Mouse (Mus musculus) liver, embryonic 12.5 days (tissue): ENCODE measurements around the gene Slc4a4. TPM values are rescaled to one million over a fixed set of nuclear protein-coding genes. Genes with fewer than 3 reads are reported as not detected.
"Not testable (repeated sequence)": the region's sequence is repeated elsewhere in the genome, so short reads cannot be mapped to it uniquely, and the experiment has no call there.

ENCODE experiments used
- ATAC-seq: fragments of 200-750 bp; cut with Nextera tagmentation; 2 replicates; pipeline ENCODE4 v1.8.0; 2017; ENCODE audit warnings: moderate number of reproducible peaks, mild to moderate bottlenecking, moderate library complexity
- H3K27ac ChIP-seq: fragments of 300-500 bp; sonication (generic); 2 replicates; pipeline ENCODE4 v1.5.1; 2016; ENCODE audit warnings: mild to moderate bottlenecking
- H3K27me3 ChIP-seq: fragments of 300-500 bp; sonication (generic); replicated peaks from 2 replicates; pipeline ENCODE4 v1.6.1; 2016; ENCODE audit warnings: mild to moderate bottlenecking, moderate library complexity
- H3K36me3 ChIP-seq: fragments of 300-500 bp; sonication (generic); 2 replicates; pipeline ENCODE4 v1.6.1; 2016; ENCODE audit warnings: mild to moderate bottlenecking, moderate library complexity
- H3K4me1 ChIP-seq: fragments of 300-500 bp; sonication (generic); 2 replicates; pipeline ENCODE4 v1.6.1; 2016
- H3K4me2 ChIP-seq: fragments of 300-500 bp; sonication (generic); 2 replicates; pipeline ENCODE4 v1.6.1; 2016; ENCODE audit warnings: mild to moderate bottlenecking, moderate library complexity
- H3K4me3 ChIP-seq: fragments of 300-500 bp; sonication (generic); 2 replicates; pipeline ENCODE4 v1.5.1; 2016; ENCODE audit warnings: mild to moderate bottlenecking, moderate library complexity
- H3K9ac ChIP-seq: fragments of 300-500 bp; sonication (generic); 2 replicates; pipeline ENCODE4 v1.6.1; 2016; ENCODE audit warnings: mild to moderate bottlenecking, moderate library complexity
- H3K9me3 ChIP-seq: fragments of 300-500 bp; sonication (generic); replicated peaks from 2 replicates; pipeline ENCODE4 v1.6.1; 2016; ENCODE audit warnings: mild to moderate bottlenecking, moderate library complexity
- WGBS: fragments of 180-500 bp; shearing (Covaris S2); methylation state at CpG from one replicate; pipeline ENCODE4 v1.1.7; 2016; ENCODE audit not compliant: insufficient replicate concordance; 5-methylcytosine and 5-hydroxymethylcytosine counted together
- polyA plus RNA-seq: library from polyadenylated mRNA; unstranded; fragments of >200 nt; fragmentation: Nextera tagmentation; extraction: Ambion mirVana; gene quantifications from 2 replicates; pipeline ENCODE4 v1.2.1, GENCODE M21; 2016

Slc4a4 gene
- polyA plus RNA-seq, 1 experiment from 2014 or later = 1.4 TPM

DNA sequence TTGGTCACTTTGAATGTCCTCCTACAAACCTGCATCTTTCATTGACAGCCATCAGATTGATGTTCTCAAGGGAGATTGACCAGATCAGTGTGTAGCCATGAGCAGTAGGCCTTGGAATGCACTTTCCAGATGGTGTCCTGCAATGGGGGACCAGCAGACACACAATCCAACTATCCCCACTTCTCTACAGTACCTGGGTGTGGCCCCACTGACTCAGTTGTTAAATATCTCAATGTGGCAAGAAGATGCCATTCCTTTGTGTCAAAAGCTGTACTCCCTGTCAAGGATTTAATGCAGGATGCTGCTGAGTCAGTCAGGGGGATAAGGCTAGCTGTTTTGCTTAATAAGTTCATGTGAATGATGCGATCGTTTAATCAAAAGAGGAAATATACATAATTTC lies 96.6 kb downstream of the Slc4a4 start:
- Histone ChIP-seq H3K4me1 (peaks cover 35% of the 10 kb centered on the region), H3K36me3 (no peaks in the 10 kb centered on the region), H3K9me3 (no peaks in the 10 kb centered on the region), H3K4me3 (no peak overlapping the region), H3K27ac (no peak overlapping the region), H3K27me3 (no peaks in the 10 kb centered on the region), H3K9ac (no peak overlapping the region), H3K4me2 (no peak overlapping the region)
- no peak for ATAC-seq
- 87% methylated on average over 2 of the region's 2 CpGs for WGBS

DNA sequence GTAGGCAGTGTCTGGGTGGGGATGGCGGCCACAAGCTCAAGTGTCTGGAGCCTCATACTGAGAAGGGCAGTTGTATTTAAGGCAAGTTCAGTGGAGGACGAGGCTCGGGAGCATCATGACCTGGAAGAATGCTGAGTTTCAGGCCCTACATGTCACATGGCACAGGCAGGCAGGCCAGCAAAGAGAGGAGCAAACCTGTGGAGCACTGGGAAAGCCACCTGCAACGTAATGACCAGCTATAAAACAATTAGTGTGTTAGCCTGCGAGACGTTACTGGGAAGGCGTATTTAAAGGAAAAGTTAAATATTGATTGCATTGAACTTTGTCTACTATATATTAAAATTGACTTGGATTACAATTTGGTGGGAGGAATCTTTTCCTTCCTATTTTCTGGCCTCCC lies 97.0 kb downstream of the Slc4a4 start:
- no peak overlapping the region for H3K9ac ChIP-seq
- peaks cover 35% of the 10 kb centered on the region for H3K4me1 ChIP-seq
- no peak overlapping the region for H3K27ac ChIP-seq
- no peaks in the 10 kb centered on the region for H3K36me3 ChIP-seq
- no peak overlapping the region for H3K4me2 ChIP-seq
- H3K27me3 ChIP-seq = no peaks in the 10 kb centered on the region
- ATAC-seq = no peak
- H3K4me3 ChIP-seq = no peak overlapping the region
- no peaks in the 10 kb centered on the region for H3K9me3 ChIP-seq
- 81% methylated on average over 7 of the region's 7 CpGs for WGBS

DNA sequence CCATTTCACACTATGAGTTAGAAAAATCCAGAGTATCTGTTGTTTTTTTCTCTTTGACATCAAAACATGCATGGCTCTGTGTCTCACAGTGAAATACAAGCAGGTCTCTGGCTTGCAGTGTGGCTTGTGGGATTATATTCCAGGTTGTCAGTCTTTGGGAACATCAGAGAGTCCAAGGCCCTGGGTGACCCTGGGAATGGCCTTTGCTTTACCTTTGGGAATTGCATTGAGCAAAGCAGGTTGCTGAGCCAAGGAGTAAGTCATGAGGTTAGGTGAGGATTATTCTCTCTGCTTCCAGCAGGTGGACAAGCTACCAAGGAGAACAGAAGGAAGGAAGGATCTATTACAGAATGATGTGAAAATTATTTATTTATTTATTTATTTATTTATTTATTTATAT lies 102.4 kb downstream of the Slc4a4 start:
- Histone ChIP-seq H3K36me3 (no peaks in the 10 kb centered on the region), H3K4me2 (no peak overlapping the region), H3K4me1 (no peaks in the 10 kb centered on the region), H3K27ac (no peak overlapping the region), H3K9me3 (no peaks in the 10 kb centered on the region), H3K4me3 (no peak overlapping the region), H3K27me3 (no peaks in the 10 kb centered on the region), H3K9ac (no peak overlapping the region)
- ATAC-seq = no peak

DNA sequence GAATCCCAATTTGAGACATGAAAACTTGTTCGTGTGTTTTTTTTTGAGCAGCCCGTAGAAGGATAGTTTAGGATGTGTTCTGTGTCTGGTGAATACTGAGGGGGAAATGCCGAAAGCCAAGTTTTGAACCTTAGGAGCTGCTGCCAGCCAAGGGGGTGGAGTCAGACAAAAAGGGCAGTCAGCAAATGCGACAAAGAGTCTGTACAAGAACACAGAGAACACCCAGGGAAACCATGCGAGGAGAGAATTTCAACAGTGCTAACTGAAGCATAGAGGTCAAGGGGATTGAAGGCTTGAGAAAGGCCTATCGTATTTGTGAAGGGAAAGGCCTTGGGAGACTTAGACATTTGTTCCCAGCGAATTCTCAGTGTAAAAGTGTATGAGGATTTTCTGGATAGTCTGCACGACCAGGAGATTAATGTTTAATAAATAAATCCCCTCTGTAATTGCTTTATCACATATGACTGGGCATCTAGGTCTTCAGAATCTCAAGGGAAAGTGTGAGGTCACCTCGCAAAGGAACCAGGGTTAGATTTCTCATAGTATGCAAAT lies 103.7 kb downstream of the Slc4a4 start:
- H3K27me3 ChIP-seq = no peaks in the 10 kb centered on the region
- H3K4me1 ChIP-seq = no peaks in the 10 kb centered on the region
- no peak overlapping the region for H3K4me3 ChIP-seq
- no peak overlapping the region for H3K9ac ChIP-seq
- ATAC-seq = no peak
- no peak overlapping the region for H3K27ac ChIP-seq
- no peak overlapping the region for H3K4me2 ChIP-seq
- no peaks in the 10 kb centered on the region for H3K36me3 ChIP-seq
- WGBS = 72% methylated on average over 9 of the region's 9 CpGs
- H3K9me3 ChIP-seq = no peaks in the 10 kb centered on the region

DNA sequence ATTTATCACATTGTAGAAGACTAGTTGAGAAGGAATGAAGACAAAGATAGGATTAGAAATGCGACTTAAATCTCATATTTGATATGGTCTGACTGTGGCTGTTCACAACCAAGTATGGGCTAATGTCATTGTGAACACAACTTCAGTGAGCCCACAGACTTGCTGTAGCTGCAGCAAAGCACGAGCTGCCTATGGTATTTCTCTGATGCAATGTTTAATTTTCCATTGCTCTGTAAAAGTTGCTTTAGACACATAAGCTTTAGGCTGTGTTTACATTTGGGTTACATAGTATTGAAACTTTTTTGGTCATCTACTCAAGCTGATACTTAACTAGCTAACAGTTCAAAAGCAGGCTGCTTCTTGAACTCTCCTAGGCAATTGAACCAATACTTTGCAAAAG lies 104.7 kb downstream of the Slc4a4 start:
- not testable (repeated sequence) for H3K9me3 ChIP-seq, H3K36me3 ChIP-seq, ATAC-seq, H3K4me1 ChIP-seq, H3K4me2 ChIP-seq, H3K9ac ChIP-seq, H3K27me3 ChIP-seq, H3K4me3 ChIP-seq, H3K27ac ChIP-seq
- WGBS = 60% methylated on average over 2 of the region's 2 CpGs

DNA sequence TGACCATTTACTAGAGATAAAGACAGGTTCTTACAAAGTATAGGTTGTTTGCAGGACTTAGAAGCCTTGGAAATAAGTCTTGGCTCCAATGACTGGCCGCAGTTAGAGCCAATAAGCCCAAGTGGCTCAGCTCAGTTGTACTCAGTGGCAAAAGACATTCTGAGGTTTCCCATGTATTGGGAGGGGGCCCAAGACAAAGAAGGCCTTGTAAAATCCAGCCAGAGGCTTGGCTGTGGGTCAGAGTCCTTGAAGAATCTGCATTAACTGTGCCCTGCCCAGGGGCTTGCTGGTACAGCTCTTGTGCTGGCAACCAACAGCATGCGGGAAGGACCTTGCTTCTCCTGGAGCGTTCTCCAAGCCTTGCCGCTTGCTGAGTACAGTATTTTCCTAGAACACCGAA lies 107.9 kb downstream of the Slc4a4 start:
- Histone ChIP-seq H3K27me3 (no peaks in the 10 kb centered on the region), H3K27ac (no peak overlapping the region), H3K4me2 (no peak overlapping the region), H3K9ac (no peak overlapping the region), H3K9me3 (no peaks in the 10 kb centered on the region), H3K4me3 (no peak overlapping the region), H3K4me1 (0 out of 2 replicates have a peak, but pooled peaks cover 6% of the 10 kb centered on the region), H3K36me3 (no peaks in the 10 kb centered on the region)
- 79% methylated on average over 5 of the region's 5 CpGs for WGBS
- ATAC-seq = no peak

DNA sequence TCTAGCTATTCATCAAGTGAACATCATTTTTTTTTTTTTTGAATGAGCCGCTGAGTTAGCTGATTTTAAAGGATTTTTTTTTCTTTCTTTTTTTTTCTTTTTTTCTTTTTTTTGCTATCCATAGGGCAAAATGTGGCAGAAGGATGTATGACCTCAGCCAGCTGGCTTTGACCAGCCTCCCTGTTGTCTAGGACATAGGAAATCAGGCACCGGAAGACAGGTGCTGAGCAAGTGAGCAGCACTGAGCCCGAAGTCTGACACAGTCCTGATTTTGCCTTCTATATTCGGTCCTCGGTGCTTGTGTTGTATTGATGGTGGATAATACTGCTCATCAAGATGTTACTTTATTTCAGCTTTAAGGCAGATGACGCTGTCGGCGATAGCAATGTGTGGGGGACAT lies 109.6 kb downstream of the Slc4a4 start:
- no peak overlapping the region for H3K4me2 ChIP-seq
- no peaks in the 10 kb centered on the region for H3K27me3 ChIP-seq
- H3K4me3 ChIP-seq = no peak overlapping the region
- WGBS = 89% methylated on average over 8 of the region's 8 CpGs
- H3K9ac ChIP-seq = no peak overlapping the region
- no peak overlapping the region for H3K27ac ChIP-seq
- no peaks in the 10 kb centered on the region for H3K9me3 ChIP-seq
- 0 out of 2 replicates have a peak, but pooled peaks cover 6% of the 10 kb centered on the region for H3K4me1 ChIP-seq
- H3K36me3 ChIP-seq = no peaks in the 10 kb centered on the region
- ATAC-seq = no peak

DNA sequence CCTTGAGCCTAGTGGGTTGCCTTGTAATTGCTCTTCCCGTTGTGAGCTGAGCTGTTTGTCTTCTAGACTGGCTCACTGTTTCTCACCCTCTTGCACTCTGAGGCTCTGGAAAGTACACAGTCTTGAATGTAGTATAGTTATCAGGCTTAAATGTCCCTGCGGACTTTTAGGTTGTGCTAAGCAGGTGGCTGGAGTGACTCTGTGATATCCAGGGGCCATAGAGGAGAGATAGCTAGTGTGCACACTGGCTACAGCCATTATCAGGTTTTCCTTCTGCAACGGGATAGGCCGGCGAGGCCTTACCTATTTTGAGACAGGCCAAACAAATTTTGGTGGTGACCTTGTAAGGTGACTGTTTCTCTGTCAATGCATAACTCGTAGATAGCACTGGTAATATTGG lies 110.7 kb downstream of the Slc4a4 start:
- Histone ChIP-seq H3K9me3 (no peaks in the 10 kb centered on the region), H3K4me3 (no peak overlapping the region), H3K9ac (no peak overlapping the region), H3K36me3 (no peaks in the 10 kb centered on the region), H3K4me1 (0 out of 2 replicates have a peak, but pooled peaks cover 6% of the 10 kb centered on the region), H3K27ac (no peak overlapping the region), H3K27me3 (no peaks in the 10 kb centered on the region), H3K4me2 (no peak overlapping the region)
- peak; percentile 85 for ATAC-seq
- WGBS = 58% methylated on average over 6 of the region's 6 CpGs

DNA sequence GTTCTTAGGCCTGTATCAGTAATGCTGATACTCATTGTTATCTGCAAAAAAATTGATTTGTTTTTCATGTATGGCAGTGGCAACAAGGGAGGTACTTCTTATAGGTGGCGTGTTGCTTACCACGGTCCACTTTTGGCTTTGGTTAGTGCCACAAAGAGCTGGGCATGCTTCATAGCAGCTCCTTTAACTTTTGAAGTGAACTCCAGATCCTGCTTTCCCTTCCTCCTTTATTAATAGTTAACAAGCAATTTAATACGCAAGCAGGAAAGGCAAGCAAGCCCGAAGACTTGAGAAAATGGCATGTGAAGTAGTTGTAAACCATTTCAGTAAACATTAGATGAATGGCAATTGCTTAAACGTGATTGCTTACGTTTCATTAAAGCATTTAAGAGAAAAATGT lies 113.2 kb downstream of the Slc4a4 start:
- 79% methylated on average over 6 of the region's 6 CpGs for WGBS
- Histone ChIP-seq H3K4me1 (0 out of 2 replicates have a peak, but pooled peaks cover 6% of the 10 kb centered on the region), H3K9me3 (no peaks in the 10 kb centered on the region), H3K27ac (no peak overlapping the region), H3K9ac (no peak overlapping the region), H3K27me3 (no peaks in the 10 kb centered on the region), H3K36me3 (no peaks in the 10 kb centered on the region), H3K4me3 (no peak overlapping the region), H3K4me2 (no peak overlapping the region)
- no peak for ATAC-seq

DNA sequence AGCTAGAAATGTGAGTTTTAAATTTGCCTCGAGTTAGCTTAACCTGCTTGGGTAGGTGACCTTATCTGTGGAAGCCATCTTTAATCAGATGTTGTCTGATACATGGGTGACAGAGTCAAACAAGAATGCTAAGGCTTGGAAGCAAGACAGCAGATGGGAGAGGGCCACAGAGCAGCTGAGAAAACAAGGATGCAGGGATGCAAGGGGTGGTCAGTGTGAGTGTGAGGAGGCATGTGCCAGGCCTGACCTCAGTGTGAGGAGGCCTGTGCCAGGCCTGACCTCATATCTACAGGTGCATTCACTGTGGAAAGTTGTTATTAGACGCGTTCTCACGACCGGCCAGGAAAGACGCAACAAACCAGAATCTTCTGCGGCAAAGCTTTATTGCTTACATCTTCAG lies 114.0 kb downstream of the Slc4a4 start:
- Histone ChIP-seq H3K36me3 (no peaks in the 10 kb centered on the region), H3K9ac (no peak overlapping the region), H3K27ac (no peak overlapping the region), H3K4me1 (0 out of 2 replicates have a peak, but pooled peaks cover 6% of the 10 kb centered on the region), H3K27me3 (no peaks in the 10 kb centered on the region), H3K9me3 (no peaks in the 10 kb centered on the region), H3K4me3 (no peak overlapping the region), H3K4me2 (no peak overlapping the region)
- 88% methylated on average over 7 of the region's 7 CpGs for WGBS
- ATAC-seq = no peak

DNA sequence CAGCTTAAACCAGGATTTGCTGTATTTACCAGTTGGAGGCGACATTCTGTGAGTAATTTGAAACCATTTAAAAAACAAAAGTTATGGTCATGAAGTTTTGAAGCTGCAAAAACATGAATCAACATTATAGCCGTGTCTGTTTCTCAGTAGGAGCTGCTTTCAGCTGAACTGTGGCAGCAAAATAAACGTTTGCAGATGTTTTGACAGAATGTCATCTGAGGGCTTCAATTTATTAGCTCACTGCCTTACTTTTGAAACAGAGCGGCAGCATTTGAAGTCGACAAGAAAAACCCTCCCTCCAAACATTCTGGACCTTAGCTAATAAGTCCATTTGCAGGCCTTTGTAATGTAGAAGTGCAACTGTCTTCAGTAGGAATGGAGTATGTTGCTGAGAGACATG lies 123.5 kb downstream of the Slc4a4 start:
- 66% methylated on average over 5 of the region's 5 CpGs for WGBS
- Histone ChIP-seq H3K9me3 (no peaks in the 10 kb centered on the region), H3K9ac (no peak overlapping the region), H3K27ac (no peak overlapping the region), H3K4me1 (no peaks in the 10 kb centered on the region), H3K27me3 (no peaks in the 10 kb centered on the region), H3K4me3 (no peak overlapping the region), H3K4me2 (no peak overlapping the region), H3K36me3 (no peaks in the 10 kb centered on the region)
- no peak for ATAC-seq

DNA sequence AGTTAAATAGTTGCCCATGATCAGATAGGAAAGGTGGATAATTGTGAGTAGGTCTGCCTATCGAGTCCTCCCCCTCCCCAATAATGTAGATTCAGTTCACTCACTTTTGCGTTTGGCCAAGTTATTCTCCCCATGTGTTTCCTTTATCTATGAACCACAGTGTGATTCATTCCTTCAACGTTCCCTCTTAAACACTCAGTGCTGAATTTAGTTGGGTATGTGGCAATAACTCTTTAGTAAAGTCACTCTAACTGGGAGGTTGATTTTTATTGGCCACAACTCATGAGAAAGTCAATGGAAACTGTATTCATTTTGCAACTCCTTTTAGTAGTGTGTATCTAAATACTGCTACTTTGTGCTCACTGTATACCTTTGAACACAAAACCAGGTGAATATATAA lies 125.8 kb downstream of the Slc4a4 start:
- Histone ChIP-seq H3K27ac (no peak overlapping the region), H3K9ac (no peak overlapping the region), H3K4me3 (no peak overlapping the region), H3K9me3 (no peaks in the 10 kb centered on the region), H3K36me3 (no peaks in the 10 kb centered on the region), H3K27me3 (no peaks in the 10 kb centered on the region), H3K4me1 (no peaks in the 10 kb centered on the region), H3K4me2 (no peak overlapping the region)
- 60% methylated on average over 3 of the region's 3 CpGs for WGBS
- no peak for ATAC-seq

DNA sequence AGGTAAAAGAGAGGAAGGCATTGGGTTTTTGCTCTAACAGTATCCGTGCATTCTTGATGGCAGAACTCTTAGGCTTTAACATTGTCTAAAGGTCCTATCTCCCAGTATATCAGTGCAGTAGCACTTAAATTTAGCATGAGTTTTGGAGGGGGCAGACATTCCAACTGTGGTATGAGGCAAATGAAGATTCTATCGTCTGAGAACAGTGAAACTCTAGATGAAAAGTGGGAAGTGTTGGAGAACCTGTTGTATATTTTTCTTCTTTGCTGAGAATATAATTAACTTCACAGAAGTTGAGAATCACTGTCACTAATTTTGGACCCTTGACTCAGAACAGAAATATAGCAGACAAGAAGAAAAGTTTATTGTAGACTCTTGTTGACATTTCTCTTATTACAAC lies 128.2 kb downstream of the Slc4a4 start:
- Histone ChIP-seq H3K27ac (no peak overlapping the region), H3K27me3 (no peaks in the 10 kb centered on the region), H3K36me3 (no peaks in the 10 kb centered on the region), H3K9ac (no peak overlapping the region), H3K4me3 (no peak overlapping the region), H3K4me2 (no peak overlapping the region), H3K4me1 (no peaks in the 10 kb centered on the region), H3K9me3 (no peaks in the 10 kb centered on the region)
- WGBS = 59% methylated on average over 2 of the region's 2 CpGs
- ATAC-seq = no peak
